Mouse (Mus musculus) T-helper 1 cell (primary cell): ENCODE results near the gene Jph3.

Experiments used
- in situ Hi-C: fragments of 300-600 bp; cut with MboI, MseI; formaldehyde crosslinking; loops from one replicate; pipeline ENCODE4 v1.15.1; 2025; ENCODE audit warnings: high pct_unique_total_duplicates

Jph3 gene

DNA sequence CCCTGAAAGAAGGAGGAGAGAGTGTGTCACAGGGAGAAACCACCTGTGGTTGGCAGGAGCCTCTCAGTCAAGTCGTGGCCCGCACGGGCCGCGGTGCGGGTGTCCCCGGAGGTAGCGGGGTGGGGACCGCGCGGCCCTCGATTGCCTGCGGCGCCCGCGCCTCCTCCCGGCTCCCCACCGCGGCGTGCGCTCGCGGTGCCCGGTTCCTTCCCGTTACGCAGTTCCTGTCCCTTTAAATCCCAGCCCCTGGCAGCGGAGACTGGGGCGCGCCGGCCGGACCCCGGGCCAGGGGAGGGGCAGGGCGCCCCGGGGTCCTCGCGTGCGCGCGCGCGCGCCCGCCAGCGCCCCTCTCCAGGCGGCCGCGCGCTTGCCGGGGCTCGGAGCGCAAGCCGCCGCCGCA lies 331 bp downstream of the Jph3 start:
- in situ Hi-C loops: no loop called here

DNA sequence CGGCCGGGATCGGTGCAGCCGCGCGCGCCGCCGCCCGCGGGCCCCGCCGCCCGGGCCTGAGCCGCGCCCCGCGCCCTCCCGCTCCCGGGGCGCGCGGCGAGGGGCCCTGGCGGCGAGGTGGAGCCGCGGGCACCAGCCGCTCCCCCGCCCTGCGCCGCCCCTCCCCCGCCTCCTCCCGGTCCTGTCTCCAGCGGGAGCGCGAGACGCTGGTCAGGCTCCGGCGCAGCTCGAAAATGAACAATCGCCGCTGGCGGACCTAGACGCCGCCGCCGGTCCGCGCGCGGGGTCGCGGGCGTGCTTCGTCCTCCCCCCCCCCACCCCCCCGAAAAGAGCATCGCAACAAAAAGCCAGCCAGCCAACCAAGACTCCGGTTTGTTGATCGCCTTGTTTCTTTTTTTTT lies 747 bp downstream of the Jph3 start:
- in situ Hi-C loops: no loop called here

DNA sequence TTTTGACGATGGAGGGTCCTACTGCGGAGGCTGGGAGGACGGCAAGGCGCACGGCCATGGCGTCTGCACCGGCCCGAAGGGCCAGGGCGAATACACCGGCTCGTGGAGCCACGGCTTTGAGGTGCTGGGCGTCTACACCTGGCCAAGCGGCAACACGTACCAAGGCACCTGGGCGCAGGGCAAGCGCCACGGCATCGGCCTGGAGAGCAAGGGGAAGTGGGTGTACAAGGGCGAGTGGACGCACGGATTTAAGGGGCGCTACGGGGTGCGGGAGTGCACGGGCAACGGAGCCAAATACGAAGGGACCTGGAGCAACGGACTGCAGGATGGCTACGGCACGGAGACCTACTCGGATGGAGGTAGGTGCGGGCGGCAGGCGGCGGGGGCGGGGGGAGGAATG lies 1.2 kb downstream of the Jph3 start:
- in situ Hi-C loops: no loop called here

DNA sequence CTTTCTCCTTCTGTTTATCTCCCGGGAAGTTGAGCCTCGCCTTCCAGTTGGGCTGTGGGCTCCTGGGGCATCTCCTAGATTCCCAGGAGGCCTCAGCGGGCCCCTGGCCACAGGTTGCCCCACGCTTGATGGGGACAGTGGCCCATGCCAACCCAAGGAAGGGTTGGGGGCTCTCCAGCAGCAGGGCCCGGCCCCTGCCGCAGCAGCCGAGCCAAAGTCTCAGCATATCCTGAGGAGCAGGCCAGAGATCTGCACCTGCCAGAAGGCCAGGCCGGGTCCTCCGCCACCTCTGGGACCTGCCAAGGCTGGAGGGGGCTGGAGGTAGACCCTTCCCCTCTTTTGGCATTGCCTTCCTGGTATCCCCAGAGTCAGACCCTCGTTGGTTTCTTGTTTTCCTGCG lies 1.6 kb downstream of the Jph3 start:
- in situ Hi-C loops: no loop called here

DNA sequence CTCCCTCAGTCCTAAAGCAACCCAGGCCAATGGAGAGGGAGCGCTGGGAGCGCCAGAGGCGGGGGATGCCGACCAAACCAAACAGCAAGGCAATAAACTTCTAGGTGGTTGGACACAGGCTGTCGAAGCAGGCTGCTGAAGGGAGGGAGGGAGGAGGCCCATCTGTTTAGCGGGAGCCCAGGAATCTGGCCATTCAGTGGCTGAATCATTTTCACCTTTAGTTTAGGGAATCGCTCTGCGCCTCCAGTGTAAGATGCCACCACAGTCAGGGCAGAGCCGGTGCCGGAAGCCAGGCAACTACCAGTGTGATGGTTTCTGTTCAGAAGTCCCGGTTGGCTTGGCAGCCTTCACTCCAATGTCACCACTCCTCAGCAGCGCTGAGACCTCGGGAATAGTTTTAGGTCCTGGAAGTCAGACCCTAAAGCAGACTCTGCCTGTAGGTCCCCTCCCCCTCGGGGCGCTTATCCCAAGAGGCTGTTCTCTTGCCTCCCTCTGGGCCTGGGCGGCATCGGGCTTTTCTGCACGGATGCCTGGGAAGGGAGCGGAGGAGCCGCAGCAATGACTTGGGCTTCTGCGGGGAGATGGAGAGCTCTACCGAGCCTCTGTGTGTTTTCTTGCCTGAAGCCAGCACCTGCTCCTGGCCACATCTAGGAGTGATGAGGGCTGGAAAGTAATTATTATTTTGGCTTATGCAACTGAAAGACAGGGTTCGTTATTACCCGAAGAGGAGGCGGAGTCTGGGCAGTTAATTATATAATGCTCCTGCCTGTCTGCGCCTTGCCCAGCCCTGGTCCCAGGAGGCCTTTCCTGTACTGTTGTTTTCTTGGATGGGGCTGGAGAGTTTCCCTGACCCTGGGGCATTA lies 2.3 kb downstream of the Jph3 start:
- in situ Hi-C loops: no loop called here

DNA sequence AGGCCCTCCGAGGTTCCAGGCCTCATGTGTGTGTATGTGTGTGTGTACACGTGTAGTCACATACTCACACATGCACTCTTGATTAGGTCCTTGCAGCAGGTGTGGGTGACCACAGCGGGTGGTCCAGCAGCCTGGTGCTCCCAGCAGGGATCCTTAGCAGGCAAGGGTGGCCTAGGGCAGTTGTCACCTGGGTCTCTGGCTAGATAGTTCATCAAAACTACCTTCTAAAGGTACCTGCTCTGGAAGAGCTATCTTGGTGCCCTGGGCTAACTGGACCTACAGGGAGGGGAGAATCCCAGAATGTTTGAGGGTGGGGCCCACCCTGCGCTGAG lies 2.9 kb downstream of the Jph3 start:
- in situ Hi-C loops: no loop called here

DNA sequence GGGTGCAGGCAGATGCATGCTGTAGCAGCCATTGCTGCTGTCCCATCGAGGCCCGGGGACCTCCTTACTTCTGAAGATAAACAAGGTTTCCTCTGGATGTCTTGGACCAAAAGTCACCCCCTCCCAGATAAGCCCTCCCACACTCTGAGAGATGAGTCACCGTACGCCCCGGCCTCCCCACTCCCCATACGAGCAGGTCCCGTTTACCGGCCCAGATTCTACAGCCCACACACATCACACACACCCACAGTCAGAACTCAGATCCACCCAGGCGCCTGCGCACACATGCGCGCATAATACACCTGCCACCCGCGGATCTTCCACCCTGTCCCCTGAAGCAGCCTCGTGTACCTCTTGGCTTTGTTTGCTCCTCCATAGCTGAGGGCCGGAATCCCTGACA lies 4.8 kb downstream of the Jph3 start:
- in situ Hi-C loops: no loop called here

GRCm38 (mm10) chr8:121736236-121736635 lies 6.8 kb downstream of the Jph3 start:
- in situ Hi-C loops: no loop called here

GRCm38 (mm10) chr8:121740721-121741120 lies 11.3 kb downstream of the Jph3 start:
- in situ Hi-C loops: no loop called here

- in situ Hi-C loops: no loop called here
Measured at GRCm38 (mm10) chr8:121749501-121749900, 20.1 kb downstream of the Jph3 start.

GRCm38 (mm10) chr8:121750512-121750911 lies 21.1 kb downstream of the Jph3 start:
- in situ Hi-C loops: loop anchor here (10.0 kb wide), 1 partner anchor 174 kb away; no protein-coding TSS in a partner anchor

DNA sequence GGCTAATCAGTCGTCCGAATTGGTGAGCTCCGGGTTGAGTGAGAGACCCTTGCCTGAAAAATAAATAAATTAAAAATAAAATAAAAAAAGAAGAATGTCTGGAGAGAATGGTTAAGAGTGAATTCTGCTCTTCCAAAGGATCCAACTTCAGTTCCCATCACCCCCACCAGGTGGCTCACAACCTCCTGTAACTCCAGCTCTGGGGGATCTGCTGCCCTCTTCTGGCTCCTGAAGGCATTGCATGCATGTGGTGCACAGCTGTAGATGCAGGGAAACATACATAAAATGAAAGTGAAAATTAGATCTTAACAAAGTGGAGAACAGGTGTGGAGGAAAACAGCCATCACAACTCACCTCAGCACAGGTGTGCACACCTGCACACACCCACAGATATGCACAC lies 22.0 kb downstream of the Jph3 start:
- in situ Hi-C loops: loop anchor here (10.0 kb wide), 1 partner anchor 173 kb away; no protein-coding TSS in a partner anchor

DNA sequence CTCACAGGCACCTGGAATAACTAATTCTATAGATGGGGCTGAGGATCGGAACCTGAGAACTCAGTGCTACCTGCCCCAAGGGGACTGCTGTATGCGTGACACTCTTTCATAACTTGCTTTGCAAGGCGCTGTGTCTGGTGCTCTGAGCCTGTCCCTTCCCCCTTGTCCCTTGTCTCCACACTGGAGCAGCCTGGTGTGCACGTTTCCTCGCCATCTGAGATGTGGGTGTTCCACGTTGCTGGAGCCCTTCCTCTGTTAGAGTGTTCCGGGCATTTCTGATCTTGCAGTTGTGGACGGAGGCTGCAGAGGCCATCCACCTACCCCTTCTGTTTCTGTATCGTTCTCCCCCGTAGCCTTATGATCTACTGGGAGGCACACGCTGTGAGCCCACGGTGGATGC lies 29.0 kb downstream of the Jph3 start:
- in situ Hi-C loops: loop anchor here (10.0 kb wide), 1 partner anchor 166 kb away; no protein-coding TSS in a partner anchor

- in situ Hi-C loops: no loop called here
Measured at GRCm38 (mm10) chr8:121760484-121760883, 31.1 kb downstream of the Jph3 start.

DNA sequence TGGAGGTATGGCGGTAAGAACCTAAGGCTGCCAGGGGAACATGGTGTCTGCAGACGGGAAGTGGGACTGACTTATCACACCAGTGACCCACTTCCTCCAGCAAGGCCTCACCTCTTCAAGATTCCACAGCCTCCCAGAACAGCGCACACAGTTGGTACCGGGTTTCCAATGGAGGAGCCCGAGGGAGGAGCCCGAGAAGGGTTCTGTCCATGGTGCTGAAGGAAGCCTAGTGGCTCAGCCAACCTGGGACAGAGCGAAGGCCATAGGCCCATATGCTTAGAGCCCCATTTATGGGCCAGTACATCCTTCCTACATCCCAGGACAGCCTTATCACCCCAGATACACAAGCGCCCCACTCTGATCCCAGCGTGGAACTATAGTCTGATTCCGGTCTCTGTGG lies 32.1 kb downstream of the Jph3 start:
- in situ Hi-C loops: no loop called here

DNA sequence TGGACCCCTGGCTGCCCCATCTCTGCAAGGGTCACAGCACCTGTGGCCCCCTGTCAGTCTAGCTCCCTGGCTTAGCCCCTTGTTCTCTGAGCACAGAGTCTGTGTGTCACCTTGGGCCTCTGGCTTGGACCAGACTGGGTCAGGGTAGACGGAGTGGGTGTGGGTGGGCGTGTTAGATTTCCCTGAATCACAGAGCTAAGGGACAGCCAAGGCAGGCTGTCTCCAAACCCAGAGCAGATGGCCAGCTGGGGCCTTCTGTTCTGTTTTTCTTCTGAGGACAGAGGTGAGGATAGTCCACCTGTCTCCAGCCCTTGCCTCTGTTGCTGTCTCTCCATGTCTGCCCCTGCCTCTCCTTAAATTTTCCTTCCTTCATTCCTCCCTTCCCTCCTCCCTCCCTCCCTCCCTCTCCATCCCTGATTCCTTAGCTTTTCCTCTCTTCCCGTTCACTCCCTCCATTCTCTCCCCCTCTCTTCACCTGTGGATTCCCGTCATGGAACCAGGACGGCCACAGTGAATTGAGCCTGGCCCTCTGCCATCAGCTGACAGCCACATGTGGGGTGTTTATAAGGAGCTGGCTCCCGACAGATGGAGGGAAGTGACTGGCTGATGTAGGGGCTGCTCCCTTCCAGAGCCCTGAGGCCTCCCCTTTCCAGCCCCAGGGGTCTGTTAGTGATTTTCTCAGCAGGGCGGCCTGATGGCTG lies 33.7 kb downstream of the Jph3 start:
- in situ Hi-C loops: no loop called here

DNA sequence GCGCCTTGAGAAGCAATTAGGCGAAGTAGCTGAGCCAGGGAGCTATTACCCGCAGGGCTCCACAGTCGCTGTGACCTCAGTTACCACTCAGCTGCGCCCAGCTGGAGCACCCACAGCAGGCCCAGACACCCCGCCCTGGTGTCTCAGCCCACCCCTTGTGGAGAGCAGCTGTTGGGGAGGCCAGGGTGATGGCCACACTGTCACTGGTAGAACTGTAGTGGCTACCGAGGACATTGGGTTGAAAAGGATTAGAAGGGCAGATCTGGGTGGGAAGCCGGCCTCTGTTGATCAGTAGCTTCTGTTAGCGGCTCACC lies 34.2 kb downstream of the Jph3 start:
- in situ Hi-C loops: no loop called here

DNA sequence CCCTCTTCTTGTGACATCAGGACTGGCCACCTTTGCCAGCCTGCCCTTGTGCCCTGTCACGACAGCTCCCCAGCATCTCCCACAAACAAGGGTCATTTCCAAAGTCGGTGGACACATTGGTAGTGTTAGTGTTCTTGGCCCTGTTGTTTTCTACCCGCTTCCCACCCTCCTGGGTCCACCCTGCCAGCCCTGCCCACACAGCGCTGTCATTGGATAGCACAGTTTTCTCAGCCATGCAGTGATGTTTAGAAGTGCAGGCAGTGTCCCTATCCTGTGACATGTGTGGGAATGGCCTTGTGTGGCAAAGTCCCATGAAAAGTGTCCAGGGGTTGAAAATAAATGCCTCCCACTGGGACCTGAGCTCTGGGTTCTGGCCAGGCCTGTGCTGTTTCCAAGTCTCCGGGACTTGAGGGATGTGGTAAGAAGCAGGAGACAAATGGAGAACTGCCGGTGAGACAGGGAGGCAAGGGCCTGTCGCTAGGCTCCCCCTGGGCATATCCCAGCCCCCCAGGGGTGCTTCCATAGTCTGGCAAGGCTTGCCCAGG lies 36.2 kb downstream of the Jph3 start:
- in situ Hi-C loops: loop anchor here (5.0 kb wide), 1 partner anchor 63 kb away; no protein-coding TSS in a partner anchor

GRCm38 (mm10) chr8:121769095-121769494 lies 39.7 kb downstream of the Jph3 start:
- in situ Hi-C loops: loop anchor here (5.0 kb wide), 1 partner anchor 67 kb away; no protein-coding TSS in a partner anchor

GRCm38 (mm10) chr8:121769621-121770020 lies 40.2 kb downstream of the Jph3 start:
- in situ Hi-C loops: loop anchor here (5.0 kb wide), 1 partner anchor 67 kb away; no protein-coding TSS in a partner anchor

GRCm38 (mm10) chr8:121770845-121771752 lies 41.7 kb downstream of the Jph3 start:
- in situ Hi-C loops: no loop called here

DNA sequence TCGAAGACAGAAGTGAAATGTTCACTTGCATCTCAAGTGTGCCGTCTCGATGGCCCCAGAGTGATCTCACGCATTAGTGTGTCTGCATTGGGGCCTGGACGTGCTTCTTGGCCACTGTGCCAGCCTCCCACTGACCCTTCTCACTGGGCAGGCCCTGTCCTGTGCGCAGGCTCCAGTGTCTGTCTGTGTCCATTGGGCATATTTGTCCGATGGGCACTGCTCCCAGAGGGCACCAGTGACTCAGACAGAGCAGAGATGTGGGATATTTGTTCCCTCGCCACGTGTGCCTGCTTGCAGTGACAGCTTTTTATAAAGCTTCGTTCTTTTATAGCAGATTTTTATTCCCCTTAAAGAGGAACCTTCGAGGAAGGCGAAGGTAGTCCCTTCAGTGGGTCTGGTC lies 44.5 kb downstream of the Jph3 start:
- in situ Hi-C loops: no loop called here
